Mouse (Mus musculus): ENCODE data around the gene Itga10. TPM values are rescaled to one million over a fixed set of nuclear protein-coding genes. Genes with fewer than 3 reads are reported as not detected.
"Not testable (repeated sequence)": the region's sequence is repeated elsewhere in the genome, so short reads cannot be mapped to it uniquely, and the experiment has no call there.

Itga10 gene
- total RNA-seq, 1 experiment from 2014 or later, result not detected

- peak; percentile 98 to 99 for ATAC-seq (replicated peaks in 1 of 2; ENCODE audit: insufficient read depth in 1 of 2, low FRiP score in 2 of 2, low TSS enrichment in 1 of 2, low read depth in 1 of 2, poor library complexity in 2 of 2, severe bottlenecking in 2 of 2)
Observed at GRCm38 (mm10) chr3:96629729-96630600, 15.4 kb upstream of the Itga10 start, which contains the start of gene Rbm8a. TSS of gene Rbm8a (plus strand) at chr3:96629933.

DNA sequence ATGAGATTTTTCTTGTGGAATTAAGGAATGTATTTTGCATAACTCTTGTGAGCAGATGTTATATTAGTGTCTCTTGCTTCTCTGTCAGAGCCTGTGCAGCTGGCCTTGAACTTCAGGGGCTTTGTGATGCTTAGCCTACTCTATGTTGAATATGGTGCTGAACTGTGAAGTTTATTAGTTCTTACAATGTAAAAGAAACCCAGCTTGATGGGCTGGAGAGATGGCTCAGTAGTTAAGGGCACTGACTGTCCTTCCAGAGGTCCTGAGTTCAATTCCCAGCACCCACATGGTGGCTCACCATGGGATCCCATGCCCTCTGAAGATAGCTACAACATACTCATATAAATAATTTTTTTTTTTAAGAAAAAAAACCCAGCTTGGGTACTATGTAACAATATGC, 13.3 kb upstream of the Itga10 start:
- ATAC-seq (replicated peaks in 1 of 2; ENCODE audit: insufficient read depth in 1 of 2, low FRiP score in 2 of 2, low TSS enrichment in 1 of 2, low read depth in 1 of 2, poor library complexity in 2 of 2, severe bottlenecking in 2 of 2), result no peak

DNA sequence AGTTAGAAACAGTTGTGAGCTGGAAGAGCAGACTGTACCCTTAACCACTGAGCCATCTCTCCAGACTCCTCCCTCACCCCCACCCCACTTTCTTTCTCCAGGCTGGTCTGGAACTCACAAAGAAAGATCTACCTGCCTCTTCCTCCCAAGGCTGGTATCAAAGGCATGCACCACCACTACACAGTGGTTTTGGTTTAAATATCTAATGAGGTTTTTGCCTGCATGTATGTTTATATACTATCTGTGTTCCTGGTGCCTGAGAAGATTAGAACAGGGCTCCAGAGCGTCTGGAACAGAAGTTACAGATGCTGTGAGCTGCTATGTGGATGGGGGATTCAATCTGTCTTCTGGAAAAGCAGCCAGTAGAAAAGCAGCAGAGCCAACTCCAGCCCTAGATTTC, 11.4 kb upstream of the Itga10 start:
- ATAC-seq (replicated peaks in 1 of 2; ENCODE audit: insufficient read depth in 1 of 2, low FRiP score in 2 of 2, low TSS enrichment in 1 of 2, low read depth in 1 of 2, poor library complexity in 2 of 2, severe bottlenecking in 2 of 2), result no peak

- peak; percentile 80 to 85 for ATAC-seq (replicated peaks in 1 of 2; ENCODE audit: insufficient read depth in 1 of 2, low FRiP score in 2 of 2, low TSS enrichment in 1 of 2, low read depth in 1 of 2, poor library complexity in 2 of 2, severe bottlenecking in 2 of 2)
Observed at GRCm38 (mm10) chr3:96634928-96635879, 10.2 kb upstream of the Itga10 start, which contains the start of the genes Pex11b and Gm42957. TSS of gene Pex11b (plus strand) at chr3:96635376. TSS of gene Gm42957 (plus strand) at chr3:96635474.

- ATAC-seq (replicated peaks in 1 of 2; ENCODE audit: insufficient read depth in 1 of 2, low FRiP score in 2 of 2, low TSS enrichment in 1 of 2, low read depth in 1 of 2, poor library complexity in 2 of 2, severe bottlenecking in 2 of 2), result no peak
Observed at GRCm38 (mm10) chr3:96635906-96636305, 9.5 kb upstream of the Itga10 start.

DNA sequence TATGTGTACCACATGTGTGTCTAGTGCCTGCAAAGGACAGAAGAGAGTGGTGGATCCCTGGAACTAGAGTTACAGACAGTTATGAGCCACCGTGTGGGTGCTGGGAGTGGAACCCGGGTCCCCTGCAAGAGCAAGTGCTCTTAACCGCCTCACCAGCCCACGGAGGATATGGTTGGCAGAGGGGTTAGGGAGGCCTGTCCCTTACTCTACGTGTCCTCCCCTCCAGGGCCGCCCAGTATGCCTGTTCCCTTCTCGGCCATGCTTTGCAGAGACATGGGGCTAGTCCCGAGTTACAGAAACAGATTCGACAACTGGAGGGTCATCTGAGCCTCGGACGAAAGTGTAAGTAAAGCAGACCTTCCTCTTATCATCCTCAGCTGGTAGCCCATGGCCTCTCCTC, 8.9 kb upstream of the Itga10 start:
- ATAC-seq (replicated peaks in 1 of 2; ENCODE audit: insufficient read depth in 1 of 2, low FRiP score in 2 of 2, low TSS enrichment in 1 of 2, low read depth in 1 of 2, poor library complexity in 2 of 2, severe bottlenecking in 2 of 2), result no peak

GRCm38 (mm10) chr3:96639219-96639618, 6.2 kb upstream of the Itga10 start:
- ATAC-seq (replicated peaks in 1 of 2; ENCODE audit: insufficient read depth in 1 of 2, low FRiP score in 2 of 2, low TSS enrichment in 1 of 2, low read depth in 1 of 2, poor library complexity in 2 of 2, severe bottlenecking in 2 of 2), result 0 out of 4 replicates have a peak, but pooled peaks of 1 of the 2 experiments have one; percentile 47

- no peak for ATAC-seq (replicated peaks in 1 of 2; ENCODE audit: insufficient read depth in 1 of 2, low FRiP score in 2 of 2, low TSS enrichment in 1 of 2, low read depth in 1 of 2, poor library complexity in 2 of 2, severe bottlenecking in 2 of 2)
Observed at GRCm38 (mm10) chr3:96647365-96647764, 2.0 kb downstream of the Itga10 start.

- peak in 1 of 2 experiments; percentile 24; a peak in 1 of 4 replicates for ATAC-seq (replicated peaks in 1 of 2; ENCODE audit: insufficient read depth in 1 of 2, low FRiP score in 2 of 2, low TSS enrichment in 1 of 2, low read depth in 1 of 2, poor library complexity in 2 of 2, severe bottlenecking in 2 of 2)
Observed at GRCm38 (mm10) chr3:96660901-96661300, 15.5 kb downstream of the Itga10 start.

DNA sequence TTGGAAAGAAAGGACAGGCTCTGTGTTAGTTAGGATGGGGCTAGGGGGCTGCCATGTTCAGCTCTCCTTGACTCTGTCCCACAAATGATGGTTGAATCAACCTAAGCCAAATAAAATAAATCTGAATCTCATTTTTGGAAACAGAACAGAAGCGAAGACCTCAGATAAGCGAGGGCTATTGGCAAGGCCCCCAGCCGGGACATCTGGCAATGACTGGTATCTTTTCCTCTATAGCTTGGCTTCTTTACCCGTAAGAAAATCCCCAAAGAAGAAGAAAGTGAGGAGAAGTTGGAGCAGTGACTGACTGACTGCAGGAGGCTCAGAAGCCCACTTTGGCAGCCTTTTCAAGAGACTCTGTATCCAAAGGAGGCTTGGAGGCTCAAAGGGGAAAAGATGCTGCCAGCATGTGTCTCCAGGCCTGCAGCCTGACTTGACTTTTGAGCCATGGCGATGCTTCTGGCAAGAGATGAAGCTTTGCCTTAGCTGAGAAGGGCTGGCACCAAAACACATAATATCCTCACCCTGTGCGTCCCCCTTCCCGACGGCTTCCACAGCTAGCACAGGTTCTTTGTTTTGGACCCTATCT, 17.4 kb downstream of the Itga10 start:
- ATAC-seq (replicated peaks in 1 of 2; ENCODE audit: insufficient read depth in 1 of 2, low FRiP score in 2 of 2, low TSS enrichment in 1 of 2, low read depth in 1 of 2, poor library complexity in 2 of 2, severe bottlenecking in 2 of 2), result no peak

- peak; percentile 82 for ATAC-seq (replicated peaks in 1 of 2; ENCODE audit: insufficient read depth in 1 of 2, low FRiP score in 2 of 2, low TSS enrichment in 1 of 2, low read depth in 1 of 2, poor library complexity in 2 of 2, severe bottlenecking in 2 of 2)
Observed at GRCm38 (mm10) chr3:96663432-96664239, 18.3 kb downstream of the Itga10 start.

DNA sequence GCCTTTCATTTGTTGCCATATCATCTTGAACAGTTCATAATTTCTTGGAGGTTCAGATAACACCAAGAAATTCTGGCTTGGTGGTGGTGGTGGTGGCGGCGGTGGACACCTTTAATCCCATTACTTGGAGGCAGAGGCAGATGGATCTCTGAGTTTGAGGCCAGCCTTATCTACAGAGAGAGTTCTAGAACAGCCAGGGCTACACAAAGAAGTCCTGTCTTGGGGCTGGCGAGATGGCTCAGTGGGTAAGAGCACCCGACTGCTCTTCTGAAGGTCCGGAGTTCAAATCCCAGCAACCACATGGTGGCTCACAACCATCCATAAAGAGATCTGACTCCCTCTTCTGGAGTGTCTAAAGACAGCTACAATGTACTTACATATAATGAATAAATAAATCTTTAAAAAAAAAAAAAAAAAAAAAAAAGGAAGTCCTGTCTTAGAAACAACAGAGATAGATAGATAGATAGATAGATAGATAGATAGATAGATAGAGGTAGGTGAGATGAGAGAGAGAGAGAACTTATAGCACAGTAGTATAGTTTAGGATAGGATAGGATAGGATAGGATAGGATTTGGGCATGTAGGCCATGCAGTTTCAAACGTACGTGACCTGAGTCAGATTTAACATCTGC, 20.5 kb downstream of the Itga10 start:
- ATAC-seq (replicated peaks in 1 of 2; ENCODE audit: insufficient read depth in 1 of 2, low FRiP score in 2 of 2, low TSS enrichment in 1 of 2, low read depth in 1 of 2, poor library complexity in 2 of 2, severe bottlenecking in 2 of 2), result not testable (repeated sequence)

GRCm38 (mm10) chr3:96666916-96667315, 21.5 kb downstream of the Itga10 start:
- ATAC-seq (replicated peaks in 1 of 2; ENCODE audit: insufficient read depth in 1 of 2, low FRiP score in 2 of 2, low TSS enrichment in 1 of 2, low read depth in 1 of 2, poor library complexity in 2 of 2, severe bottlenecking in 2 of 2), result no peak

- no peak for ATAC-seq (replicated peaks in 1 of 2; ENCODE audit: insufficient read depth in 1 of 2, low FRiP score in 2 of 2, low TSS enrichment in 1 of 2, low read depth in 1 of 2, poor library complexity in 2 of 2, severe bottlenecking in 2 of 2)
Observed at GRCm38 (mm10) chr3:96667316-96667715, 21.9 kb downstream of the Itga10 start.

DNA sequence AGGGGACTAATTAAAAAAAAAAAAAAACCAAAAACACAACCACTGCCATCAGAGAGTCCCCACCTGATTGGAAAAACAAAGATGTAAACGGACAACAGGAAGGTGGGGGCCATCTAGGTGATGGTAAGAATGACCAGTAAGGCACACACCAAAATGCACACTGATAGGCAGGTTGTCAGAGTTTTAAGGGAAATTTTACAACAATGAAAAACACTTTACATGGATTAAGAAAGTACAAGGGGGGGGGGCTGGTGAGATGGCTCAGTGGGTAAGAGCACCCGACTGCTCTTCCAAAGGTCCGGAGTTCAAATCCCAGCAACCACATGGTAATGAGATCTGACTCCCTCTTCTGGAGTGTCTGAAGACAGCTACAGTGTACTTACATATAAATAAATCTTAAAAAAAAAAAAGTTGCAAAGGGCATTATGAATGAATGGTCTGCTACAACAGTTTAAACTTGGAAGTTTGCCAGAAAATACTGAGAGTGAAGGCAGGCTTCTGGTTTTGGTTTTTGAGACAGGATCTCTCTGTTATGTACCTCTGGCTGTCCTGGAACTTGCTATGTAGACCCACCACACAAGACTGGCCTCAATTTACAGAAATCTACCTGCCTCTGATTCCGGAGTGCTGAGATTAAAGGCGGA, 23.2 kb downstream of the Itga10 start:
- ATAC-seq (replicated peaks in 1 of 2; ENCODE audit: insufficient read depth in 1 of 2, low FRiP score in 2 of 2, low TSS enrichment in 1 of 2, low read depth in 1 of 2, poor library complexity in 2 of 2, severe bottlenecking in 2 of 2), result no peak

All from hematopoietic stem cell, adult 5-6 weeks (primary cell).